Mouse (Mus musculus) ES-Bruce4 (cell line): ENCODE measurements around the gene Sh2d3c. TPM values are rescaled to one million over a fixed set of nuclear protein-coding genes. Genes with fewer than 3 reads are reported as not detected.

ENCODE experiments used
- H3K27ac ChIP-seq: 2 replicates; pipeline ENCODE4 v1.5.1; 2012; ENCODE audit warnings: low read length, inconsistent platforms; ENCODE audit not compliant: insufficient read depth
- H3K27me3 ChIP-seq: 2 replicates; pipeline ENCODE4 v1.6.1; 2012; ENCODE audit warnings: mild to moderate bottlenecking, low read length, inconsistent platforms; ENCODE audit not compliant: control insufficient read depth, poor library complexity, insufficient read depth, severe bottlenecking
- H3K36me3 ChIP-seq: 2 replicates; pipeline ENCODE4 v1.6.1; 2012; ENCODE audit warnings: inconsistent platforms, mild to moderate bottlenecking, low read length, moderate library complexity; ENCODE audit not compliant: control insufficient read depth, poor library complexity, insufficient read depth, severe bottlenecking
- H3K4me1 ChIP-seq: one replicate; pipeline ENCODE4 v1.8.1; 2011; ENCODE audit warnings: low read length; ENCODE audit not compliant: control insufficient read depth, insufficient read depth
- H3K4me3 ChIP-seq: 2 replicates; pipeline ENCODE4 v1.5.1; 2011; ENCODE audit warnings: low read depth, mild to moderate bottlenecking, low read length
- H3K9ac ChIP-seq: 2 replicates; pipeline ENCODE4 v1.6.1; 2012; ENCODE audit warnings: low read depth, mild to moderate bottlenecking, inconsistent platforms; ENCODE audit not compliant: poor library complexity, severe bottlenecking
- H3K9me3 ChIP-seq: replicated peaks from 2 replicates; pipeline ENCODE4 v1.6.1; 2012; ENCODE audit warnings: mild to moderate bottlenecking, low read length, inconsistent platforms; ENCODE audit not compliant: control insufficient read depth, poor library complexity, insufficient read depth, severe bottlenecking
- CTCF ChIP-seq: IDR thresholded peaks from one replicate; pipeline ENCODE4 v1.8.1; 2011; ENCODE audit warnings: low read depth, low read length
- EP300 ChIP-seq: IDR thresholded peaks from 2 replicates; pipeline ENCODE4 v1.6.1; 2011; ENCODE audit warnings: low read depth, low read length; ENCODE audit not compliant: insufficient read depth
- POLR2A ChIP-seq: IDR thresholded peaks from one replicate; pipeline ENCODE4 v1.8.1; 2011; ENCODE audit warnings: low read length; ENCODE audit not compliant: insufficient read depth
- polyA plus RNA-seq: library from polyadenylated mRNA; stranded (reverse); fragments of >200 nt; gene quantifications from 2 replicates; pipeline ENCODE4 v1.2.4, GENCODE M21; 2011; ENCODE audit warnings: low read depth; ENCODE audit not compliant: missing spikeins, insufficient read depth, insufficient read length

The Sh2d3c gene
- polyA plus RNA-seq, 1 experiment, result 9.0 TPM

- Histone ChIP-seq H3K4me3 (peak overlapping the region; percentile 23; the same call in 1 of the 2 replicates), H3K9ac (peak overlapping the region; percentile 84; the same call in 1 of the 2 replicates)
Measured at GRCm38 (mm10) chr2:32692496-32692895, 28.4 kb upstream of the Sh2d3c start.

DNA sequence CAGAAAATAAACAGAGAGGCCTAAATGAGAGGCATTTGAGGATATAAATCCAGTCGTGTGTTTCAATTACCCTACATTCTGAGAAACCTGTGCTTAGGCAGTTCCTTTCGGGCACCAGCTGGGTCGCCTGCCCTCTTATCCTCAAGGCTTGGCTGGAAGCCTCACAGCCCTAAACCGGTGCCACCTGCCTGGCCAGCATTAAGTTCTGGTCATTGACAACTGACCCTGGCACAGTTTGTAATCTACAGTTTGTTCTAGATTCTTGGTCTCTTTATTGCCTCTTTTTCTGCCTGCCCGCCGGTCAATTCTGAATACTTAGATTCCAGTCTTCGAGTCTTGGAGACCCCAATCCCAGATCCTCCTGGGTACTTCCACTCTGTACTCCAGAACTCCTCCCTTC lies 27.6 kb upstream of the Sh2d3c start:
- H3K36me3 ChIP-seq, result no peaks in the 10 kb centered on the region
- no peak for TF ChIP-seq EP300
- no peak for TF ChIP-seq CTCF
- TF ChIP-seq POLR2A, result no peak
- no peaks in the 10 kb centered on the region for H3K27me3 ChIP-seq
- no peak overlapping the region for H3K27ac ChIP-seq
- peaks cover 7% of the 10 kb centered on the region for H3K4me1 ChIP-seq
- H3K4me3 ChIP-seq, result peak overlapping the region; percentile 93
- no peaks in the 10 kb centered on the region for H3K9me3 ChIP-seq
- H3K9ac ChIP-seq, result peak overlapping the region; percentile 84

More at GRCm38 (mm10) chr2:32692496-32692895, 28.4 kb upstream of the Sh2d3c start:
- Histone ChIP-seq H3K4me1 (peaks cover 7% of the 10 kb centered on the region), H3K36me3 (peaks cover 4% of the 10 kb centered on the region; the same call in 1 of the 2 replicates), H3K27ac (no peak overlapping the region), H3K9me3 (no peaks in the 10 kb centered on the region), H3K27me3 (no peaks in the 10 kb centered on the region)
- TF ChIP-seq EP300 (no peak), CTCF (no peak), POLR2A (no peak)

GRCm38 (mm10) chr2:32693823-32694411 lies 26.9 kb upstream of the Sh2d3c start:
- Histone ChIP-seq H3K4me1 (peaks cover 7% of the 10 kb centered on the region), H3K27me3 (no peaks in the 10 kb centered on the region), H3K27ac (peak overlapping the region; percentile 67; the same call in 1 of the 2 replicates), H3K9me3 (no peaks in the 10 kb centered on the region), H3K9ac (peak overlapping the region; percentile 84), H3K4me3 (peak overlapping the region; percentile 93), H3K36me3 (no peaks in the 10 kb centered on the region)
- no peak for TF ChIP-seq EP300
- TF ChIP-seq CTCF, result peak; percentile 79
- peak; percentile 76 for TF ChIP-seq POLR2A

GRCm38 (mm10) chr2:32694691-32695090 lies 26.2 kb upstream of the Sh2d3c start:
- Histone ChIP-seq H3K36me3 (no peaks in the 10 kb centered on the region), H3K4me3 (peak overlapping the region; percentile 80), H3K9me3 (no peaks in the 10 kb centered on the region), H3K9ac (peak overlapping the region; percentile 49), H3K27ac (no peak overlapping the region), H3K27me3 (no peaks in the 10 kb centered on the region), H3K4me1 (peaks cover 7% of the 10 kb centered on the region)
- TF ChIP-seq EP300 (no peak), CTCF (no peak), POLR2A (no peak)

DNA sequence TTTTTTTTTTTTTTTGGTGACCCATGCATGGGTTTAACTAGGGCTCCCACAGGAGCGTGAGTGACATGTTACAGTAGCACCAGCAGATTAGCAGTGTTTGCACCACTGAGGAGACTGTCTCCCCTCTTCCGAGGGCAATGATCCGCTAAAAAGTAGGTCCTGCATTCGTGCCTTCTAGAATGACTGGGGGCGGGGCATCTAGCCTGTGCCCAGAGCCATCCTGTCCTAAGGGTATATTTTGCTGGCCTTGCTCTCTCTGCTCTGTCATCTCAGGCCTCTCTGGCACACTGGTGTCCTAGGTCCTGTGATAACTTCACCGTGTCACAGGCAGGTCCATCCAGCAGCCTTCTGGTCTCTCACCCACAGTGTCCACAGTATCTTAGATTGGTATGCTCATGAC lies 21.2 kb upstream of the Sh2d3c start:
- TF ChIP-seq POLR2A, result no peak
- TF ChIP-seq EP300, result no peak
- TF ChIP-seq CTCF, result no peak
- H3K4me3 ChIP-seq, result no peak overlapping the region
- 0 out of 2 replicates have a peak, but pooled peaks cover 2% of the 10 kb centered on the region for H3K36me3 ChIP-seq
- H3K9ac ChIP-seq, result no peak overlapping the region
- H3K27ac ChIP-seq, result no peak overlapping the region
- H3K9me3 ChIP-seq, result no peaks in the 10 kb centered on the region
- no peaks in the 10 kb centered on the region for H3K27me3 ChIP-seq
- no peaks in the 10 kb centered on the region for H3K4me1 ChIP-seq

DNA sequence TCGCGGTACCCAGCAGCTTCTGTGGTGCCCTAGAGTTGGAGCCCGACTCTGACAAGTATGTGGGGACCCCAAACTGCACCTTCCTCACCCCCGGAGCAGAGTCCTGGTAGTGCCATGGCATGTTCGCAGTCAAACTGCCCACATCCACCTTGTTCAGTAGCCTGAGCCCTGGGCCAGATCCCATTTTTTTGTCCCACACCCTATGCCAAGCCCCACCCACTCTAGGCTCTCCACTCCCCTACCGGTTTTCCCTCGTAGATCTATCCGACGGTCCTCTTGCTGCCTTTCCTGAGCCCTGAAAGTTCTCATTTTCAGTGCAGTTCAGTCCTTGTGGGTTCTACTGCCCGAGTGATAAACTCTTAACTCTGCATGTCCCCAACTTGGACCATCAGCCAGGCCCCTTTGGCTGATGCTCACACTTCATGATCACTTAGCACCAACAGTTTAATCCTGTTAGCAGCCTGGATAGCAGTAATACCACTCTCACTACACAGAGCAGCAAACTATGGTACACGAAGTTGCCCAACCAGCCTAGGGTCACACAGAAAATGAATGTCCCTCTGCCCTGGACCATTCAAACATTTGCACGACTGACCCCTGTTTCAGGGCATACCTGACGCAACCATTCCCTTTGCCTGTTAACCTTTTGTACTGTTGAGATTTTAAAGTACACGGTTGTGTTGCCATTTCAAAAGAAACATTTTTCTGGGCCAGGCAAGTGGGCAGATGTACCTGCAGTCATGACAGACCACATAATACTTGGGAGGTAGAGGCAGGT lies 19.7 kb upstream of the Sh2d3c start:
- Histone ChIP-seq H3K36me3 (peaks cover 11% of the 10 kb centered on the region), H3K27ac (no peak overlapping the region), H3K9me3 (no peaks in the 10 kb centered on the region), H3K9ac (no peak overlapping the region), H3K4me1 (no peaks in the 10 kb centered on the region), H3K4me3 (no peak overlapping the region), H3K27me3 (no peaks in the 10 kb centered on the region)
- TF ChIP-seq CTCF (no peak), EP300 (no peak), POLR2A (no peak)
